Mouse (Mus musculus): ENCODE data around the gene Gmnc. TPM values are rescaled to one million over a fixed set of nuclear protein-coding genes. Genes with fewer than 3 reads are reported as not detected.

The Gmnc gene
- polyA plus RNA-seq, 1 experiment from 2014 or later, result not detected

GRCm38 (mm10) chr16:26961971-26962370, 29.5 kb downstream of the Gmnc start:
- DNase-seq (ENCODE audit: low spot score), result no peak
- Histone ChIP-seq H3K36me3 (no peaks in the 10 kb centered on the region), H3K4me1 (no peaks in the 10 kb centered on the region), H3K9me3 (no peaks in the 10 kb centered on the region), H3K4me3 (no peak overlapping the region), H3K27ac (no peak overlapping the region), H3K27me3 (ENCODE audit: insufficient read depth, poor library complexity, severe bottlenecking) (0 out of 2 replicates have a peak, but pooled peaks cover 7% of the 10 kb centered on the region)

- Histone ChIP-seq H3K36me3 (no peaks in the 10 kb centered on the region), H3K9me3 (no peaks in the 10 kb centered on the region), H3K4me3 (no peak overlapping the region), H3K27ac (no peak overlapping the region), H3K27me3 (ENCODE audit: insufficient read depth, poor library complexity, severe bottlenecking) (no peaks in the 10 kb centered on the region), H3K4me1 (no peaks in the 10 kb centered on the region)
- no peak for DNase-seq (ENCODE audit: low spot score)
- 86% methylated on average over 3 of the region's 3 CpGs for WGBS
Observed at GRCm38 (mm10) chr16:26951601-26952000, 39.9 kb downstream of the Gmnc start.

GRCm38 (mm10) chr16:26950209-26950608, 41.2 kb downstream of the Gmnc start:
- DNase-seq (ENCODE audit: low spot score), result no peak
- H3K4me1 ChIP-seq, result no peaks in the 10 kb centered on the region
- no peaks in the 10 kb centered on the region for H3K9me3 ChIP-seq
- H3K36me3 ChIP-seq, result no peaks in the 10 kb centered on the region
- no peaks in the 10 kb centered on the region for H3K27me3 ChIP-seq (ENCODE audit: insufficient read depth, poor library complexity, severe bottlenecking)
- no peak overlapping the region for H3K4me3 ChIP-seq
- no peak overlapping the region for H3K27ac ChIP-seq
- 42% methylated on average over 4 of the region's 4 CpGs for WGBS

- no peak overlapping the region for H3K27ac ChIP-seq
- H3K4me1 ChIP-seq, result no peaks in the 10 kb centered on the region
- DNase-seq (ENCODE audit: low spot score), result no peak
- no peaks in the 10 kb centered on the region for H3K9me3 ChIP-seq
- 82% methylated on average over 1 of the region's 1 CpGs for WGBS
- no peak overlapping the region for H3K4me3 ChIP-seq
- no peaks in the 10 kb centered on the region for H3K36me3 ChIP-seq
- H3K27me3 ChIP-seq (ENCODE audit: insufficient read depth, poor library complexity, severe bottlenecking), result no peaks in the 10 kb centered on the region
Observed at GRCm38 (mm10) chr16:26903968-26904367, 87.5 kb downstream of the Gmnc start.

GRCm38 (mm10) chr16:26901471-26901870, 90.0 kb downstream of the Gmnc start:
- Histone ChIP-seq H3K4me1 (no peaks in the 10 kb centered on the region), H3K4me3 (no peak overlapping the region), H3K27ac (no peak overlapping the region), H3K9me3 (no peaks in the 10 kb centered on the region), H3K36me3 (no peaks in the 10 kb centered on the region), H3K27me3 (ENCODE audit: insufficient read depth, poor library complexity, severe bottlenecking) (no peaks in the 10 kb centered on the region)
- WGBS, result 31% methylated on average over 4 of the region's 4 CpGs
- no peak for DNase-seq (ENCODE audit: low spot score)

- Histone ChIP-seq H3K4me3 (no peak overlapping the region), H3K36me3 (no peaks in the 10 kb centered on the region), H3K27ac (no peak overlapping the region), H3K4me1 (no peaks in the 10 kb centered on the region), H3K9me3 (no peaks in the 10 kb centered on the region), H3K27me3 (ENCODE audit: insufficient read depth, poor library complexity, severe bottlenecking) (no peaks in the 10 kb centered on the region)
- DNase-seq (ENCODE audit: low spot score), result no peak
- WGBS, result 73% methylated on average over 4 of the region's 4 CpGs
Observed at GRCm38 (mm10) chr16:26886337-26886736, 105.1 kb downstream of the Gmnc start.

GRCm38 (mm10) chr16:26876885-26877284, 114.6 kb downstream of the Gmnc start:
- 74% methylated on average over 3 of the region's 3 CpGs for WGBS
- H3K27ac ChIP-seq, result no peak overlapping the region

More at GRCm38 (mm10) chr16:26876885-26877284, 114.6 kb downstream of the Gmnc start:
- DNase-seq (ENCODE audit: low spot score), result no peak
- H3K9me3 ChIP-seq, result no peaks in the 10 kb centered on the region
- H3K4me3 ChIP-seq, result no peak overlapping the region
- H3K36me3 ChIP-seq, result no peaks in the 10 kb centered on the region
- H3K27me3 ChIP-seq (ENCODE audit: insufficient read depth, poor library complexity, severe bottlenecking), result no peaks in the 10 kb centered on the region
- no peaks in the 10 kb centered on the region for H3K4me1 ChIP-seq
